Mouse (Mus musculus): ENCODE measurements around the gene Igf2bp2. TPM values are rescaled to one million over a fixed set of nuclear protein-coding genes. Genes with fewer than 3 reads are reported as not detected.

Gene Igf2bp2
- polyA plus RNA-seq, 1 experiment from 2014 or later, result 139 TPM

GRCm38 (mm10) chr16:22123658-22124057 is 39.4 kb downstream of the Igf2bp2 start:
- DNase-seq (ENCODE audit: low spot score), result no peak
- Histone ChIP-seq H3K9me3 (ENCODE audit: control insufficient read depth, low read length) (no peaks in the 10 kb centered on the region), H3K27me3 (replicated peaks; ENCODE audit: control insufficient read depth, insufficient read depth, low read length) (no peaks in the 10 kb centered on the region), H3K36me3 (ENCODE audit: control insufficient read depth, insufficient read depth, low read length) (peaks cover 8% of the 10 kb centered on the region; the same call in 1 of the 2 replicates), H3K27ac (ENCODE audit: low read depth) (no peak overlapping the region), H3K4me2 (ENCODE audit: low read length) (no peak overlapping the region), H3K4me1 (replicated peaks; ENCODE audit: control insufficient read depth, insufficient read depth, low read length) (0 out of 2 replicates have a peak, but pooled peaks cover 5% of the 10 kb centered on the region), H3K9ac (ENCODE audit: low read length) (no peak overlapping the region), H3K4me3 (ENCODE audit: low read depth, low read length) (no peak overlapping the region)
- no peak for ATAC-seq (replicated peaks; ENCODE audit: low FRiP score, low TSS enrichment, low read depth)
- 38% methylated on average over 5 of the region's 5 CpGs for WGBS

DNA sequence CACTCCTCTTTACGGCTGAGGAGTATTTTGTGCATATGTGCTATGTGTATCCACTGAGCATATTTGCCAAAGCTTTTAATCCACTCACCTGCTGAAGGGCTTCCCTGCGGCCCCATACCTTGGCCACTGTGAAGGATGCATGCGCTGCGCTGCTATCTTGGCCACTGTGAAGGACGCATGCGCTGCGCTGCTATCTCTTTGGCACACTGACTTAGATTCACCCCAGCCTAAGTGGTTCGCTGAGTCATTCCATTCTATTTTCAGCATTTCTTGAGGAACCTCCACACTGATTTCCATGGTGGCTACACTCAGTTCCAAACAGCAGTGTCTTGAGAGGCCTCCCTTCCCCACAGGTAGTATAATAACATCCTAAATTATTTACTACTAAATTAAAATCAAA is 42.0 kb downstream of the Igf2bp2 start:
- peaks cover 17% of the 10 kb centered on the region; the same call in 1 of the 2 replicates for H3K36me3 ChIP-seq (ENCODE audit: control insufficient read depth, insufficient read depth, low read length)
- no peaks in the 10 kb centered on the region for H3K9me3 ChIP-seq (ENCODE audit: control insufficient read depth, low read length)
- DNase-seq (ENCODE audit: low spot score) (no peak), ATAC-seq (replicated peaks; ENCODE audit: low FRiP score, low TSS enrichment, low read depth) (no peak)
- H3K4me1 ChIP-seq (replicated peaks; ENCODE audit: control insufficient read depth, insufficient read depth, low read length), result 0 out of 2 replicates have a peak, but pooled peaks cover 5% of the 10 kb centered on the region
- WGBS, result 87% methylated on average over 8 of the region's 8 CpGs
- H3K4me2 ChIP-seq (ENCODE audit: low read length), result no peak overlapping the region
- no peak overlapping the region for H3K4me3 ChIP-seq (ENCODE audit: low read depth, low read length)
- H3K27me3 ChIP-seq (replicated peaks; ENCODE audit: control insufficient read depth, insufficient read depth, low read length), result no peaks in the 10 kb centered on the region
- H3K27ac ChIP-seq (ENCODE audit: low read depth), result no peak overlapping the region
- H3K9ac ChIP-seq (ENCODE audit: low read length), result no peak overlapping the region

- ATAC-seq (replicated peaks; ENCODE audit: low FRiP score, low TSS enrichment, low read depth) (no peak), DNase-seq (ENCODE audit: low spot score) (no peak)
- H3K27ac ChIP-seq (ENCODE audit: low read depth), result no peak overlapping the region
- H3K4me2 ChIP-seq (ENCODE audit: low read length), result no peak overlapping the region
- H3K4me1 ChIP-seq (replicated peaks; ENCODE audit: control insufficient read depth, insufficient read depth, low read length), result no peaks in the 10 kb centered on the region
- 97% methylated on average over 15 of the region's 15 CpGs for WGBS
- peaks cover 17% of the 10 kb centered on the region; the same call in 1 of the 2 replicates for H3K36me3 ChIP-seq (ENCODE audit: control insufficient read depth, insufficient read depth, low read length)
- no peak overlapping the region for H3K9ac ChIP-seq (ENCODE audit: low read length)
- H3K27me3 ChIP-seq (replicated peaks; ENCODE audit: control insufficient read depth, insufficient read depth, low read length), result no peaks in the 10 kb centered on the region
- H3K4me3 ChIP-seq (ENCODE audit: low read depth, low read length), result no peak overlapping the region
- H3K9me3 ChIP-seq (ENCODE audit: control insufficient read depth, low read length), result no peaks in the 10 kb centered on the region
Observed at GRCm38 (mm10) chr16:22119524-22119923, 43.6 kb downstream of the Igf2bp2 start.

GRCm38 (mm10) chr16:22118716-22119501 is 44.2 kb downstream of the Igf2bp2 start:
- Histone ChIP-seq H3K36me3 (ENCODE audit: control insufficient read depth, insufficient read depth, low read length) (peaks cover 17% of the 10 kb centered on the region; the same call in 1 of the 2 replicates), H3K4me3 (ENCODE audit: low read depth, low read length) (no peak overlapping the region), H3K4me1 (replicated peaks; ENCODE audit: control insufficient read depth, insufficient read depth, low read length) (no peaks in the 10 kb centered on the region), H3K9ac (ENCODE audit: low read length) (no peak overlapping the region), H3K9me3 (ENCODE audit: control insufficient read depth, low read length) (no peaks in the 10 kb centered on the region), H3K27ac (ENCODE audit: low read depth) (no peak overlapping the region), H3K4me2 (ENCODE audit: low read length) (no peak overlapping the region), H3K27me3 (replicated peaks; ENCODE audit: control insufficient read depth, insufficient read depth, low read length) (no peaks in the 10 kb centered on the region)
- DNase-seq (ENCODE audit: low spot score), result no peak
- WGBS, result 82% methylated on average over 14 of the region's 14 CpGs
- no peak for ATAC-seq (replicated peaks; ENCODE audit: low FRiP score, low TSS enrichment, low read depth)

- Histone ChIP-seq H3K27ac (ENCODE audit: low read depth) (no peak overlapping the region), H3K4me3 (ENCODE audit: low read depth, low read length) (no peak overlapping the region), H3K4me1 (replicated peaks; ENCODE audit: control insufficient read depth, insufficient read depth, low read length) (no peaks in the 10 kb centered on the region), H3K9ac (ENCODE audit: low read length) (no peak overlapping the region), H3K9me3 (ENCODE audit: control insufficient read depth, low read length) (no peaks in the 10 kb centered on the region), H3K27me3 (replicated peaks; ENCODE audit: control insufficient read depth, insufficient read depth, low read length) (no peaks in the 10 kb centered on the region), H3K4me2 (ENCODE audit: low read length) (no peak overlapping the region), H3K36me3 (ENCODE audit: control insufficient read depth, insufficient read depth, low read length) (peaks cover 17% of the 10 kb centered on the region; the same call in 1 of the 2 replicates)
- WGBS, result 97% methylated on average over 4 of the region's 4 CpGs
- DNase-seq (ENCODE audit: low spot score), result no peak
- ATAC-seq (replicated peaks; ENCODE audit: low FRiP score, low TSS enrichment, low read depth), result no peak
Observed at GRCm38 (mm10) chr16:22118151-22118550, 44.9 kb downstream of the Igf2bp2 start.

- 92% methylated on average over 4 of the region's 4 CpGs for WGBS
- Histone ChIP-seq H3K27ac (ENCODE audit: low read depth) (no peak overlapping the region), H3K4me2 (ENCODE audit: low read length) (no peak overlapping the region), H3K27me3 (replicated peaks; ENCODE audit: control insufficient read depth, insufficient read depth, low read length) (no peaks in the 10 kb centered on the region), H3K4me3 (ENCODE audit: low read depth, low read length) (no peak overlapping the region), H3K9ac (ENCODE audit: low read length) (no peak overlapping the region), H3K9me3 (ENCODE audit: control insufficient read depth, low read length) (no peaks in the 10 kb centered on the region), H3K36me3 (ENCODE audit: control insufficient read depth, insufficient read depth, low read length) (peaks cover 17% of the 10 kb centered on the region; the same call in 1 of the 2 replicates), H3K4me1 (replicated peaks; ENCODE audit: control insufficient read depth, insufficient read depth, low read length) (no peaks in the 10 kb centered on the region)
- DNase-seq (ENCODE audit: low spot score) (no peak), ATAC-seq (replicated peaks; ENCODE audit: low FRiP score, low TSS enrichment, low read depth) (no peak)
Observed at GRCm38 (mm10) chr16:22116748-22117147, 46.4 kb downstream of the Igf2bp2 start.

GRCm38 (mm10) chr16:22116058-22116457 is 47.0 kb downstream of the Igf2bp2 start:
- no peak overlapping the region for H3K9ac ChIP-seq (ENCODE audit: low read length)
- no peaks in the 10 kb centered on the region for H3K4me1 ChIP-seq (replicated peaks; ENCODE audit: control insufficient read depth, insufficient read depth, low read length)
- no peak overlapping the region for H3K27ac ChIP-seq (ENCODE audit: low read depth)
- H3K9me3 ChIP-seq (ENCODE audit: control insufficient read depth, low read length), result no peaks in the 10 kb centered on the region
- DNase-seq (ENCODE audit: low spot score), result no peak
- H3K27me3 ChIP-seq (replicated peaks; ENCODE audit: control insufficient read depth, insufficient read depth, low read length), result no peaks in the 10 kb centered on the region
- H3K4me2 ChIP-seq (ENCODE audit: low read length), result no peak overlapping the region
- no peak for ATAC-seq (replicated peaks; ENCODE audit: low FRiP score, low TSS enrichment, low read depth)
- WGBS, result 85% methylated on average over 6 of the region's 6 CpGs
- H3K36me3 ChIP-seq (ENCODE audit: control insufficient read depth, insufficient read depth, low read length), result peaks cover 17% of the 10 kb centered on the region; the same call in 1 of the 2 replicates
- no peak overlapping the region for H3K4me3 ChIP-seq (ENCODE audit: low read depth, low read length)

DNA sequence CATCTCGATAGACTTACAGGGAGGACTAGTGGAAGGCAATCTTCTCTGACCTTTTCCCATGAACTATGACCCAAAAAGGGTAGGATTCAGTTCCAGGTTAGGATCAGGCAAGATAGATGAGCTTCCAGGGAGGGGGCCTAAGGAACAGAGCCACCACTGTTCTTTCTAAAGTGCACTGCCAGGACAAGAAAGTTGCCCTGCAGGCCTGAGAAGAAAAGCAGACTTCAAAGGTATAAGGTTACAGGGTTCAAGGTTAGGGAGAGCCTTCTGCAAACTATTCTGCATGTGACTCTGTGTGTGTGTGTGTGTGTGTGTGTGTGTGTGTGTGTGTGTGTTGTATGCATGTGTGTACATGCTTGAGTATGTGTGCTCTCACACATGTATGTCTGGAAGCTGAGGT is 53.1 kb downstream of the Igf2bp2 start:
- Histone ChIP-seq H3K27me3 (replicated peaks; ENCODE audit: control insufficient read depth, insufficient read depth, low read length) (no peaks in the 10 kb centered on the region), H3K9ac (ENCODE audit: low read length) (no peak overlapping the region), H3K4me3 (ENCODE audit: low read depth, low read length) (no peak overlapping the region), H3K27ac (ENCODE audit: low read depth) (no peak overlapping the region), H3K4me2 (ENCODE audit: low read length) (no peak overlapping the region), H3K9me3 (ENCODE audit: control insufficient read depth, low read length) (no peaks in the 10 kb centered on the region), H3K36me3 (ENCODE audit: control insufficient read depth, insufficient read depth, low read length) (no peaks in the 10 kb centered on the region), H3K4me1 (replicated peaks; ENCODE audit: control insufficient read depth, insufficient read depth, low read length) (no peaks in the 10 kb centered on the region)
- ATAC-seq (replicated peaks; ENCODE audit: low FRiP score, low TSS enrichment, low read depth) (no peak), DNase-seq (ENCODE audit: low spot score) (no peak)
- WGBS, result 34% methylated on average over 1 of the region's 1 CpGs

GRCm38 (mm10) chr16:22109159-22109558 is 53.9 kb downstream of the Igf2bp2 start:
- DNase-seq (ENCODE audit: low spot score), result no peak
- Histone ChIP-seq H3K4me3 (ENCODE audit: low read depth, low read length) (no peak overlapping the region), H3K27me3 (replicated peaks; ENCODE audit: control insufficient read depth, insufficient read depth, low read length) (no peaks in the 10 kb centered on the region), H3K36me3 (ENCODE audit: control insufficient read depth, insufficient read depth, low read length) (no peaks in the 10 kb centered on the region), H3K4me1 (replicated peaks; ENCODE audit: control insufficient read depth, insufficient read depth, low read length) (no peaks in the 10 kb centered on the region), H3K9me3 (ENCODE audit: control insufficient read depth, low read length) (no peaks in the 10 kb centered on the region), H3K27ac (ENCODE audit: low read depth) (no peak overlapping the region), H3K4me2 (ENCODE audit: low read length) (no peak overlapping the region), H3K9ac (ENCODE audit: low read length) (no peak overlapping the region)
- ATAC-seq (replicated peaks; ENCODE audit: low FRiP score, low TSS enrichment, low read depth), result no peak
- 73% methylated on average over 4 of the region's 4 CpGs for WGBS

Measured in intestine, embryonic 14.5 days (tissue).